Mouse (Mus musculus) v-Abl transformed pro-B cells (cell line): ENCODE measurements around the gene Prss42.

ENCODE experiments used
- in situ Hi-C, 2 experiments: fragments of 400-800 bp; cut with MboI; formaldehyde crosslinking; loops; one replicate each; pipeline ENCODE4 v1.15.1; 2025; ENCODE audit not compliant: unreplicated experiment in 2 of 2

Prss42 gene

GRCm38 (mm10) chr9:110849162-110849561, 51.2 kb downstream of the Prss42 start:
- in situ Hi-C loops: no loop called here
